Mouse (Mus musculus): ENCODE results near the gene Fry.

GRCm38 (mm10) chr5:150313229-150313628 lies 194.8 kb downstream of the Fry start:
- TF ChIP-seq EP300 (IDR thresholded peaks at IDR 0.05; ENCODE audit: low read depth) (no peak), CTCF (IDR thresholded peaks at IDR 0.05; ENCODE audit: low read depth) (no peak)
